Mouse (Mus musculus) stomach, postnatal 0 days (tissue): ENCODE results near the gene Gapvd1. TPM values are rescaled to one million over a fixed set of nuclear protein-coding genes. Genes with fewer than 3 reads are reported as not detected.
"Not testable (repeated sequence)": the region's sequence is repeated elsewhere in the genome, so short reads cannot be mapped to it uniquely, and the experiment has no call there.

Experiments
- ATAC-seq: fragments of 200-750 bp; cut with Nextera tagmentation; 2 replicates; pipeline ENCODE4 v1.8.0; 2017; ENCODE audit not compliant: low FRiP score, low TSS enrichment
- DNase-seq: peaks from one replicate; pipeline ENCODE4 v3.0.0-alpha.2; 2016; ENCODE audit warnings: low spot score
- H3K27ac ChIP-seq: fragments of 300-500 bp; sonication (generic); replicated peaks from 2 replicates; pipeline ENCODE4 v1.5.1; 2014; ENCODE audit warnings: mild to moderate bottlenecking, control low read depth
- H3K27me3 ChIP-seq: fragments of 300-500 bp; sonication (generic); 2 replicates; pipeline ENCODE4 v1.6.1; 2014; ENCODE audit warnings: low read length; ENCODE audit not compliant: control insufficient read depth, insufficient read depth
- H3K36me3 ChIP-seq: fragments of 300-500 bp; sonication (generic); 2 replicates; pipeline ENCODE4 v1.6.1; 2014; ENCODE audit warnings: low read length, mixed read lengths; ENCODE audit not compliant: control insufficient read depth, insufficient read depth
- H3K4me1 ChIP-seq: fragments of 300-500 bp; sonication (generic); replicated peaks from 2 replicates; pipeline ENCODE4 v1.6.1; 2014; ENCODE audit warnings: antibody characterized with exemption; ENCODE audit not compliant: control insufficient read depth, insufficient read depth
- H3K4me2 ChIP-seq: fragments of 300-500 bp; sonication (generic); replicated peaks from 2 replicates; pipeline ENCODE4 v1.6.1; 2014; ENCODE audit warnings: low read depth, mild to moderate bottlenecking, control low read depth, moderate library complexity
- H3K4me3 ChIP-seq: fragments of 300-500 bp; sonication (generic); 2 replicates; pipeline ENCODE4 v1.5.1; 2014; ENCODE audit warnings: low read depth, low read length, control low read depth
- H3K9ac ChIP-seq: fragments of 300-500 bp; sonication (generic); 2 replicates; pipeline ENCODE4 v1.6.1; 2014; ENCODE audit warnings: mild to moderate bottlenecking, low read length, control low read depth, mixed read lengths
- H3K9me3 ChIP-seq: fragments of 300-500 bp; sonication (generic); 2 replicates; pipeline ENCODE4 v1.6.1; 2016; ENCODE audit warnings: low read length; ENCODE audit not compliant: control insufficient read depth
- CTCF ChIP-seq: IDR thresholded peaks from 2 replicates; pipeline ENCODE4 v1.5.1; 2016; ENCODE audit warnings: antibody characterized with exemption, low read depth, mild to moderate bottlenecking, moderate library complexity
- EP300 ChIP-seq: optimal IDR thresholded peaks from 2 replicates; pipeline ENCODE3; 2016; ENCODE audit warnings: antibody characterized with exemption
- WGBS: fragments of 180-500 bp; shearing (Covaris S2); extraction: QIAGEN DNeasy Blood & Tissue Kit; methylation state at CpG from one replicate; pipeline ENCODE4 v1.1.7; 2014; 5-methylcytosine and 5-hydroxymethylcytosine counted together
- polyA plus RNA-seq: library from polyadenylated mRNA; unstranded; fragments of >200 nt; fragmentation: Nextera tagmentation; extraction: Ambion mirVana; gene quantifications from 2 replicates; pipeline ENCODE4 v1.2.1, GENCODE M21; 2015

The Gapvd1 gene
- polyA plus RNA-seq, 1 experiment from 2014 or later, result 40.9 TPM

GRCm38 (mm10) chr2:34792543-34792942 is 37.5 kb upstream of the Gapvd1 start:
- WGBS, result 95% methylated on average over 2 of the region's 2 CpGs
- peak; percentile 21; the same call in 1 of the 2 replicates for TF ChIP-seq CTCF
- not testable (repeated sequence) for H3K27me3 ChIP-seq, H3K36me3 ChIP-seq, ATAC-seq, H3K27ac ChIP-seq, H3K4me3 ChIP-seq, H3K9ac ChIP-seq, H3K4me1 ChIP-seq, DNase-seq, H3K4me2 ChIP-seq, H3K9me3 ChIP-seq

DNA sequence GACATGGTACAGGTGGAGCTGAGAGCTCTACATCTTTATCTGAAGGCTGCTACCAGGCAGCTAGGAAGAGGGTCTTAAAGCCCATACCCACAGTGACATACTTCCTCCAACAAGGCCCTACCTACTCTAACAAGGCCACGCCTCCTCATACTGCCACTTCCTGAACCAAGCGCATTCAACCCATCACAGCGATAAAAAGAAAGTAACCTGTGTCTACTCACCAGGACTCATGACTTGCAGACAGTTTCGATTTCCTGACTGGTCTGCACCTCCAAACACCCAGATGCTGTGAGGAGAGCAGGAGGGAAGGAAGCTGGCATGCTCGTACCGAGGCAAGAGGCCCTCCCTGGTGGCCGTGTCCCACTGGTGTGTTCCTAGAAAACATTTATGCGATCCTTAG is 35.2 kb upstream of the Gapvd1 start:
- no peak for TF ChIP-seq EP300
- TF ChIP-seq CTCF, result no peak
- H3K9me3 ChIP-seq, result no peaks in the 10 kb centered on the region
- 93% methylated on average over 8 of the region's 8 CpGs for WGBS
- H3K9ac ChIP-seq, result no peak overlapping the region
- no peak for ATAC-seq
- H3K4me3 ChIP-seq, result no peak overlapping the region
- H3K4me1 ChIP-seq, result no peaks in the 10 kb centered on the region
- no peak overlapping the region for H3K27ac ChIP-seq
- H3K27me3 ChIP-seq, result no peaks in the 10 kb centered on the region
- no peak overlapping the region for H3K4me2 ChIP-seq
- H3K36me3 ChIP-seq, result peaks cover 8% of the 10 kb centered on the region; the same call in 1 of the 2 replicates
- no peak for DNase-seq

DNA sequence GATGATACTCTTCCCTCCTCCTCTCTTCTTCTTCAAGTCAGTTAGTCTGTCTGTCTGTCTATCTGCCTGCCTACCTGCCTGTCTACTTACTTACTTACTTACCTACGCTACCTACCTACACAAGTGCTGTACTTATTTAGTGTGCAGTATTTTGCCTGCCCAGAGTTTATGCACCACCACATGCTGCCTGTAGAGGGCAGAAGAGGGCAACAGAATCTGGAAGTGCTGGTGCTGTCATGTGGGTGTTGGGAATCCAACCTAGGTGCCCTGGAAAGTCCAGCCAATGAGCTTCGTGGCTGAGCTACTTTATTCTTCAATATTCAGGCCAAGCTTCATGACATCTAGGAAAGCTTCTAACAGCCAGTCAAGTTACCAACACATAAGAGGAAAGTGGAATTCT is 29.1 kb upstream of the Gapvd1 start:
- H3K9ac ChIP-seq, result no peak overlapping the region
- H3K4me1 ChIP-seq, result no peaks in the 10 kb centered on the region
- no peak overlapping the region for H3K27ac ChIP-seq
- TF ChIP-seq EP300 (no peak), CTCF (peak; percentile 89)
- no peak overlapping the region for H3K4me2 ChIP-seq
- H3K9me3 ChIP-seq, result no peaks in the 10 kb centered on the region
- no peaks in the 10 kb centered on the region for H3K27me3 ChIP-seq
- DNase-seq (peak; percentile 61), ATAC-seq (no peak)
- peaks cover 8% of the 10 kb centered on the region; the same call in 1 of the 2 replicates for H3K36me3 ChIP-seq
- 75% methylated on average over 2 of the region's 2 CpGs for WGBS
- H3K4me3 ChIP-seq, result no peak overlapping the region

DNA sequence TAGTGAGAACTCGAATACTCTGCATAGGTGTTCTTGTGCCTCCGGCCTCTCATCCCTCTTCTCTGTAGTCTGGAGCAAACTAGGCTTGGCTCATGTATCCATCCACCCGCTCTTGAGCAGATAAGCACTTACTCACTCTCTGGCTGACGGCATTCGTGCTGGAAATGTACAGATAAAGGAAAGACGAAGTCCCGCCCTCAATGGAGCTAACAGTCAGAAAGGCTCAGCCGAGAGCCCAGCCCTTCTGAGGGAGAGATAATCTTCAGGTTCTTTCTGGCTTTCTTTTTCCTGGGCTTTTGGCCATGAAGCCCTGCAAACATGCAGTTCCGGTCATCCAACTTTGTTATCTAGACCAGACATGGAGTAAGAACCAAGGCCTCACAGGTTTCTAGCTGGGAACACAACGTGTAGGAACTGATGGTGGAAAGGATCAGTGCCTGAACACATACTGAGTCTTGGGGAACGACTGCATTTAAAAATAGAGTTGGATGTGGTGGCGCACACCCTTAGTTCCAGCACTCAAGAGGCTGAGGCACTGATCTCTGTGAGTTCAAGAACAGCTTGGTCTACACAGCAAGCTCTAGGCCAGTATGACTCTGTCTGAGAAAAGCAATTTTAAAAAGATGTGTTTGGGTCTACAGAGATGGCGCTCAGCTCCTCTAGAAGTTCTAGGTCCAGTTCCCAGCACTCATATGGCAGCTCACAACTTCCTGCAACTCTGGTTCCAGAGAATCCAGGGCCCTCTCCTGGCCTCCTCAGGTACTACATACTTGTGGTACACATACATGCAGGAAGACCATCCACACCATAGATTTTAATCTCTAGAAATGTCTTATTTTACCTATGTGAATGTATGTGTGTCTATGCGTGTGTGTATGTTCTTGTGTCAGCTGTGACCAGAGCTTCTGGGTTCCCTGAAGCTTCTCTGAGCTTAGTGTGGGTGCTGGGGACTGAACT is 28.3 kb upstream of the Gapvd1 start:
- Histone ChIP-seq H3K9me3 (no peaks in the 10 kb centered on the region), H3K36me3 (peaks cover 5% of the 10 kb centered on the region; the same call in 1 of the 2 replicates), H3K4me3 (no peak overlapping the region), H3K27ac (no peak overlapping the region), H3K4me1 (no peaks in the 10 kb centered on the region), H3K4me2 (no peak overlapping the region), H3K9ac (no peak overlapping the region), H3K27me3 (no peaks in the 10 kb centered on the region)
- peak; percentile 69 for DNase-seq
- TF ChIP-seq EP300 (no peak), CTCF (no peak; the same call in 1 of the 2 replicates)
- WGBS, result 69% methylated on average over 14 of the region's 14 CpGs
- ATAC-seq, result peak; percentile 83

DNA sequence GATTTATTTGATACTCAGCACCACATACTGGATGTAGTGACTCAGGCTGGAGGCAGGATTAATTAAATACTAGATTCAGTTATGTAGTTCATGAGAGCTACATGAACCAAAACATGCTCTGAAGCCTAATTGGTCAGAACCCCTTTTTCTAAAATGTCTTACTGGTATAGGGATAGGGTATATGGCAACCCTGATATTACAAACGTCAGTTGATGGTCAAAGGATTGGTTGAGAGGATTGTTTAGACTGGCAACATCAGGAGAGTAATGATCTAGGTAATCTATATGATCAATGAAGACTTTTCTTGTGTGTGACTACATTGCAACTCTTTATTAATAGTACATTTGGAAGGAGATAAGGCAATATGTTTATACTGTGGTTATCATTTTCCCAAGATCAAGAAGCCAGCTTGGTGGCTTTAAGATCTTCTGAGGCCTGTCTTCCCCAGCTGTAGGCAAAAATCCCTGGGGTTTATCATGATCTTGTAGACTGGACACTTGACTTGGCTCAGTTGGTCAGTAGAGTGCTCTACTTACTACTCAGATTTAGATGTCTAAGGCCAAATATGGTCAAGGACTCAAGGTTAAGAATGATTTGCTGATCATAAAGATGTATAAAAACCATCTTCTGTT is 22.3 kb upstream of the Gapvd1 start:
- Histone ChIP-seq H3K36me3 (peaks cover 21% of the 10 kb centered on the region), H3K4me1 (no peaks in the 10 kb centered on the region; the same call in 1 of the 2 replicates), H3K27ac (no peak overlapping the region), H3K27me3 (no peaks in the 10 kb centered on the region), H3K4me3 (no peak overlapping the region), H3K9me3 (no peaks in the 10 kb centered on the region), H3K9ac (no peak overlapping the region), H3K4me2 (peak overlapping the region; percentile 38; the same call in 1 of the 2 replicates)
- ATAC-seq, result no peak
- DNase-seq, result no peak
- TF ChIP-seq CTCF, result no peak
- 53% methylated on average over 1 of the region's 1 CpGs for WGBS
